Mouse (Mus musculus): ENCODE measurements around the gene Fam166b. TPM values are rescaled to one million over a fixed set of nuclear protein-coding genes. Genes with fewer than 3 reads are reported as not detected.

Fam166b gene
- polyA plus RNA-seq, 1 experiment from 2014 or later, result 0.32 TPM

- H3K4me2 ChIP-seq, result no peak overlapping the region
- no peak overlapping the region for H3K9ac ChIP-seq
- H3K4me1 ChIP-seq (replicated peaks), result peaks cover 29% of the 10 kb centered on the region
- no peak overlapping the region for H3K4me3 ChIP-seq
- 96% methylated on average over 3 of the region's 3 CpGs for WGBS
- ATAC-seq (ENCODE audit: low read depth), result no peak
- peaks cover 5% of the 10 kb centered on the region; the same call in 1 of the 2 replicates for H3K36me3 ChIP-seq
- H3K27ac ChIP-seq (replicated peaks), result no peak overlapping the region
- no peaks in the 10 kb centered on the region for H3K9me3 ChIP-seq
- H3K27me3 ChIP-seq, result no peaks in the 10 kb centered on the region; the same call in 1 of the 2 replicates
Measured at GRCm38 (mm10) chr4:43384541-43384940, 44.4 kb downstream of the Fam166b start.

GRCm38 (mm10) chr4:43384083-43384460, 44.9 kb downstream of the Fam166b start:
- Histone ChIP-seq H3K9ac (no peak overlapping the region), H3K4me3 (no peak overlapping the region), H3K36me3 (peaks cover 5% of the 10 kb centered on the region; the same call in 1 of the 2 replicates), H3K9me3 (no peaks in the 10 kb centered on the region), H3K4me2 (peak overlapping the region; percentile 82; the same call in 1 of the 2 replicates), H3K4me1 (replicated peaks) (peaks cover 29% of the 10 kb centered on the region), H3K27me3 (no peaks in the 10 kb centered on the region; the same call in 1 of the 2 replicates), H3K27ac (replicated peaks) (no peak overlapping the region)
- ATAC-seq (ENCODE audit: low read depth), result no peak
- WGBS, result 86% methylated on average over 5 of the region's 5 CpGs

GRCm38 (mm10) chr4:43383246-43384082, 45.5 kb downstream of the Fam166b start:
- peak overlapping the region; percentile 82 for H3K4me2 ChIP-seq
- peaks cover 2% of the 10 kb centered on the region; the same call in 1 of the 2 replicates for H3K36me3 ChIP-seq
- peak overlapping the region; percentile 80 for H3K4me3 ChIP-seq
- H3K9ac ChIP-seq, result peak overlapping the region; percentile 34; the same call in 1 of the 2 replicates
- no peaks in the 10 kb centered on the region; the same call in 1 of the 2 replicates for H3K27me3 ChIP-seq
- no peaks in the 10 kb centered on the region for H3K9me3 ChIP-seq
- ATAC-seq (ENCODE audit: low read depth), result no peak
- H3K4me1 ChIP-seq (replicated peaks), result peaks cover 29% of the 10 kb centered on the region
- 66% methylated on average over 11 of the region's 11 CpGs for WGBS
- H3K27ac ChIP-seq (replicated peaks), result no peak overlapping the region

- H3K4me3 ChIP-seq, result peak overlapping the region; percentile 80
- peak overlapping the region; percentile 82 for H3K4me2 ChIP-seq
- H3K27ac ChIP-seq (replicated peaks), result peak overlapping the region; percentile 81
- peaks cover 29% of the 10 kb centered on the region for H3K4me1 ChIP-seq (replicated peaks)
- ATAC-seq (ENCODE audit: low read depth), result peak; percentile 77
- WGBS, result 5% methylated on average over 30 of the region's 33 CpGs
- no peaks in the 10 kb centered on the region; the same call in 1 of the 2 replicates for H3K27me3 ChIP-seq
- H3K9me3 ChIP-seq, result no peaks in the 10 kb centered on the region
- H3K36me3 ChIP-seq, result no peaks in the 10 kb centered on the region
- peak overlapping the region; percentile 90 for H3K9ac ChIP-seq
Measured at GRCm38 (mm10) chr4:43382155-43383020, 46.5 kb downstream of the Fam166b start.

GRCm38 (mm10) chr4:43381408-43382154, 47.4 kb downstream of the Fam166b start, which contains the start of gene Rusc2:
Rusc2 (plus strand) TSS chr4:43381979.
- Histone ChIP-seq H3K4me1 (replicated peaks) (peaks cover 29% of the 10 kb centered on the region), H3K27me3 (no peaks in the 10 kb centered on the region; the same call in 1 of the 2 replicates), H3K36me3 (no peaks in the 10 kb centered on the region), H3K27ac (replicated peaks) (peak within 1 kb of the TSS; percentile 81), H3K4me2 (peak within 1 kb of the TSS; percentile 82), H3K9ac (peak within 1 kb of the TSS; percentile 90), H3K4me3 (peak within 1 kb of the TSS; percentile 80), H3K9me3 (no peaks in the 10 kb centered on the region)
- peak; percentile 95 for ATAC-seq (ENCODE audit: low read depth)
- WGBS, result under 1% methylated on average over 60 of the region's 63 CpGs

- WGBS, result 53% methylated on average over 10 of the region's 10 CpGs
- ATAC-seq (ENCODE audit: low read depth), result peak; percentile 25
- peaks cover 29% of the 10 kb centered on the region for H3K4me1 ChIP-seq (replicated peaks)
Measured at GRCm38 (mm10) chr4:43380951-43381350, 48.0 kb downstream of the Fam166b start.

GRCm38 (mm10) chr4:43379601-43380000, 49.3 kb downstream of the Fam166b start:
- H3K4me2 ChIP-seq, result no peak overlapping the region
- H3K9ac ChIP-seq, result no peak overlapping the region
- H3K27ac ChIP-seq (replicated peaks), result no peak overlapping the region
- WGBS, result 93% methylated on average over 6 of the region's 6 CpGs
- ATAC-seq (ENCODE audit: low read depth), result no peak
- peaks cover 29% of the 10 kb centered on the region for H3K4me1 ChIP-seq (replicated peaks)
- H3K4me3 ChIP-seq, result no peak overlapping the region
- no peaks in the 10 kb centered on the region; the same call in 1 of the 2 replicates for H3K27me3 ChIP-seq
- H3K9me3 ChIP-seq, result no peaks in the 10 kb centered on the region
- no peaks in the 10 kb centered on the region for H3K36me3 ChIP-seq

More at GRCm38 (mm10) chr4:43380951-43381350, 48.0 kb downstream of the Fam166b start:
- Histone ChIP-seq H3K9ac (peak overlapping the region; percentile 90), H3K4me3 (peak overlapping the region; percentile 80), H3K27me3 (no peaks in the 10 kb centered on the region; the same call in 1 of the 2 replicates), H3K27ac (replicated peaks) (no peak overlapping the region), H3K36me3 (no peaks in the 10 kb centered on the region), H3K9me3 (no peaks in the 10 kb centered on the region), H3K4me2 (peak overlapping the region; percentile 82)

Other genes starting within 250 kb of the Fam166b start
- gene Atp8b5, start 162.0 kb downstream of the Fam166b start, polyA plus RNA-seq (2015; fragmentation: Nextera tagmentation; extraction: Ambion mirVana), result 0.33 and 0.77 TPM in 2 replicates
- 74.5 and 79.3 TPM in 2 replicates for gene Rusc2, start 47.2 kb downstream of the Fam166b start, polyA plus RNA-seq (2015; fragmentation: Nextera tagmentation; extraction: Ambion mirVana)
- 10.8 and 14.4 TPM in 2 replicates for gene Tesk1, start 12.8 kb upstream of the Fam166b start, polyA plus RNA-seq (2015; fragmentation: Nextera tagmentation; extraction: Ambion mirVana)
- 2.8 and 3.7 TPM in 2 replicates for gene Cd72, start 25.5 kb upstream of the Fam166b start, polyA plus RNA-seq (2015; fragmentation: Nextera tagmentation; extraction: Ambion mirVana)
- not detected in 2 replicates for gene Sit1, start 54.6 kb upstream of the Fam166b start, polyA plus RNA-seq (2015; fragmentation: Nextera tagmentation; extraction: Ambion mirVana)
- gene Ccdc107, start 63.8 kb upstream of the Fam166b start, polyA plus RNA-seq (2015; fragmentation: Nextera tagmentation; extraction: Ambion mirVana), result 65.5 and 73.1 TPM in 2 replicates
- 10.0 and 10.4 TPM in 2 replicates for gene Arhgef39, start 70.6 kb upstream of the Fam166b start, polyA plus RNA-seq (2015; fragmentation: Nextera tagmentation; extraction: Ambion mirVana)
- 0.33 and 0.56 TPM in 2 replicates for gene Car9, start 77.8 kb upstream of the Fam166b start, polyA plus RNA-seq (2015; fragmentation: Nextera tagmentation; extraction: Ambion mirVana)
- gene Tpm2, start 94.6 kb upstream of the Fam166b start, polyA plus RNA-seq (2015; fragmentation: Nextera tagmentation; extraction: Ambion mirVana), result 29.0 and 77.1 TPM in 2 replicates
- gene Creb3, start 133.2 kb upstream of the Fam166b start, polyA plus RNA-seq (2015; fragmentation: Nextera tagmentation; extraction: Ambion mirVana), result 88.9 and 89.1 TPM in 2 replicates
- gene Tln1, start 133.6 kb upstream of the Fam166b start, polyA plus RNA-seq (2015; fragmentation: Nextera tagmentation; extraction: Ambion mirVana), result 64.4 and 69.6 TPM in 2 replicates
- 23.9 and 28.0 TPM in 2 replicates for gene Rgp1, start 149.6 kb upstream of the Fam166b start, polyA plus RNA-seq (2015; fragmentation: Nextera tagmentation; extraction: Ambion mirVana)
- gene Gba2, start 149.7 kb upstream of the Fam166b start, polyA plus RNA-seq (2015; fragmentation: Nextera tagmentation; extraction: Ambion mirVana), result 47.8 and 50.8 TPM in 2 replicates
- gene Msmp, start 155.4 kb upstream of the Fam166b start, polyA plus RNA-seq (2015; fragmentation: Nextera tagmentation; extraction: Ambion mirVana), result 2.2 TPM in 1 of 2 replicates, not detected in the other
- 26.9 and 27.8 TPM in 2 replicates for gene Npr2, start 202.8 kb upstream of the Fam166b start, polyA plus RNA-seq (2015; fragmentation: Nextera tagmentation; extraction: Ambion mirVana)
- 3.5 and 4.1 TPM in 2 replicates for gene Spag8, start 224.5 kb upstream of the Fam166b start, polyA plus RNA-seq (2015; fragmentation: Nextera tagmentation; extraction: Ambion mirVana)
- gene Hint2, start 227.3 kb upstream of the Fam166b start, polyA plus RNA-seq (2015; fragmentation: Nextera tagmentation; extraction: Ambion mirVana), result 76.8 and 84.9 TPM in 2 replicates
- 13.5 and 15.6 TPM in 2 replicates for gene Tmem8b, start 239.8 kb upstream of the Fam166b start, polyA plus RNA-seq (2015; fragmentation: Nextera tagmentation; extraction: Ambion mirVana)
- 2.4 and 2.9 TPM in 2 replicates for gene Fam221b, start 240.0 kb upstream of the Fam166b start, polyA plus RNA-seq (2015; fragmentation: Nextera tagmentation; extraction: Ambion mirVana)